Comparison of ENCODE assay signal across 8 mouse cellular contexts in the genomic region with DNA sequence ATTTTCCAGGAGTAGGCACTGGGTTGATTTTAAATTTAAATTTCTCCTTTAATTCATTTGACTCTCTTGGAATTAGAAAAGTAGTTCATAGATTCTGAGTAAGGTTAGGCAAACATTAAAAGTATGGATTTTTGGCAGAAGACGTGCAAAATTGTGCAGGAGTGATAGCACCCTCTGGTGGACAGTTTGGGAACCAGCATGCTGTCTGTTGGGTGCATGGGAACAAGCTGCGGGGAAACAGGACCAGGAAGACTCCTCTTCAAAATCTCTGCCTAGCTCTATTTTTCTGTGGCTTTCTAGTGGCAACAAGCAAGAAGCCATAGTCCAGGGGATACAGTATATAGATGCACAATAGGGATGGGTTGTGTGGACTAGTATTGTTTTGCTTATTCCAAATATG. TPM values are rescaled to one million over a fixed set of nuclear protein-coding genes. Genes with fewer than 3 reads are reported as not detected.
DNase-seq lines count a peak whose midpoint lies in the region; ATAC-seq and TF ChIP-seq lines count a peak whose summit lies in the region.

No protein-coding gene starts in this region.

- H3K4me1 ChIP-seq in kidney, postnatal 0 days (replicated peaks; ENCODE audit: insufficient read depth, low read length) = peaks cover 8% of the 10 kb centered on the region
- H3K4me1 ChIP-seq in liver, postnatal 0 days (ENCODE audit: insufficient read depth) = peaks cover 15% of the 10 kb centered on the region

- no peaks in the 10 kb centered on the region for H3K9me3 ChIP-seq in kidney, postnatal 0 days (replicated peaks; ENCODE audit: low read length)
- H3K9me3 ChIP-seq in liver, postnatal 0 days (ENCODE audit: low read length) = no peaks in the 10 kb centered on the region

- no peak for TF ChIP-seq EP300 in liver, postnatal 0 days (IDR thresholded peaks at IDR 0.05; ENCODE audit: low read depth)

- peak; percentile 42 to 70 for DNase-seq in urinary bladder, adult 18-20 months (ENCODE audit: low spot score in 2 of 2)
- DNase-seq in urinary bladder, adult 2 months (ENCODE audit: low spot score) = no peak
- peak; percentile 33 to 52 for DNase-seq in adrenal gland, postnatal 4 days (ENCODE audit: low spot score in 2 of 2)
- DNase-seq in fibroblast of lung, adult 2 months (ENCODE audit: low read depth) = peak; percentile 44
- DNase-seq in kidney, postnatal 0 days (ENCODE audit: low spot score) = peak; percentile 84
- peak; percentile 78 for DNase-seq in liver, postnatal 0 days
- DNase-seq in right cerebral cortex, postnatal 10 days (ENCODE audit: low spot score in 2 of 2) = peak; percentile 80 to 87
- DNase-seq in urinary bladder, postnatal 25 days (ENCODE audit: low spot score) = peak; percentile 69

- H3K4me3 ChIP-seq in kidney, postnatal 0 days (replicated peaks; ENCODE audit: low read depth, low read length) = no peak overlapping the region
- H3K4me3 ChIP-seq in liver, postnatal 0 days (ENCODE audit: low read depth, low read length) = no peak overlapping the region

- no peak for ATAC-seq in kidney, postnatal 0 days (replicated peaks; ENCODE audit: low FRiP score, low read depth)
- ATAC-seq in liver, postnatal 0 days = no peak

- no peak overlapping the region for H3K9ac ChIP-seq in kidney, postnatal 0 days (ENCODE audit: low read depth, low read length)
- H3K9ac ChIP-seq in liver, postnatal 0 days (replicated peaks) = no peak overlapping the region

- 5% methylated on average over 2 of the region's 2 CpGs for WGBS in kidney, postnatal 0 days
- WGBS in liver, postnatal 0 days (ENCODE audit: insufficient replicate concordance) = 3% methylated on average over 2 of the region's 2 CpGs

- peak; percentile 95 for TF ChIP-seq CTCF in kidney, postnatal 0 days (IDR thresholded peaks at IDR 0.05; ENCODE audit: low read depth)
- TF ChIP-seq CTCF in liver, postnatal 0 days (IDR thresholded peaks at IDR 0.05; ENCODE audit: low read depth) = peak; percentile 95

- no peaks in the 10 kb centered on the region for H3K36me3 ChIP-seq in kidney, postnatal 0 days (ENCODE audit: insufficient read depth, low read length)
- no peaks in the 10 kb centered on the region for H3K36me3 ChIP-seq in liver, postnatal 0 days (replicated peaks; ENCODE audit: insufficient read depth, low read length)

- H3K4me2 ChIP-seq in kidney, postnatal 0 days (ENCODE audit: low read length) = no peak overlapping the region
- no peak overlapping the region for H3K4me2 ChIP-seq in liver, postnatal 0 days (ENCODE audit: low read depth, low read length)

- no peaks in the 10 kb centered on the region for H3K27me3 ChIP-seq in kidney, postnatal 0 days (ENCODE audit: insufficient read depth, low read length)
- H3K27me3 ChIP-seq in liver, postnatal 0 days (ENCODE audit: insufficient read depth, low read length) = no peaks in the 10 kb centered on the region

- no peak overlapping the region for H3K27ac ChIP-seq in kidney, postnatal 0 days
- H3K27ac ChIP-seq in liver, postnatal 0 days (ENCODE audit: low read depth) = no peak overlapping the region

RNA-seq across cellular contexts. Expression of a gene that starts 3.3 kb away (rescaled TPM):
- not detected in 2 replicates for polyA plus RNA-seq in urinary bladder, adult 2 months (2012; rRNA removed)
- 1 to 10 TPM; 1.1 to 3.1 TPM for total RNA-seq in adrenal gland, postnatal 4 days (2021)
- 18.7 and 23.5 TPM in 2 replicates for polyA plus RNA-seq in kidney, postnatal 0 days (2015; fragmentation: Nextera tagmentation; extraction: Ambion mirVana)
- 17.6 and 17.7 TPM in 2 replicates for polyA plus RNA-seq in liver, postnatal 0 days (2015; fragmentation: Nextera tagmentation; extraction: Ambion mirVana)

RNA-seq across cellular contexts. Expression of a gene that starts 4.8 kb away (rescaled TPM):
- polyA plus RNA-seq in urinary bladder, adult 2 months (2012; rRNA removed) = 10.2 and 10.8 TPM in 2 replicates
- 10 to 100 TPM; 19.4 to 20.9 TPM for total RNA-seq in adrenal gland, postnatal 4 days (2021)
- 14.0 and 14.1 TPM in 2 replicates for polyA plus RNA-seq in kidney, postnatal 0 days (2015; fragmentation: Nextera tagmentation; extraction: Ambion mirVana)
- 12.5 and 13.8 TPM in 2 replicates for polyA plus RNA-seq in liver, postnatal 0 days (2015; fragmentation: Nextera tagmentation; extraction: Ambion mirVana)

RNA-seq across cellular contexts. Expression of a gene that starts 12.8 kb away (rescaled TPM):
- polyA plus RNA-seq in urinary bladder, adult 2 months (2012; rRNA removed) = 101 and 130 TPM in 2 replicates
- 10 to 100 TPM; 27.4 to 29.8 TPM for total RNA-seq in adrenal gland, postnatal 4 days (2021)
- polyA plus RNA-seq in kidney, postnatal 0 days (2015; fragmentation: Nextera tagmentation; extraction: Ambion mirVana) = 18.9 and 20.6 TPM in 2 replicates
- 6.4 and 6.8 TPM in 2 replicates for polyA plus RNA-seq in liver, postnatal 0 days (2015; fragmentation: Nextera tagmentation; extraction: Ambion mirVana)

RNA-seq across cellular contexts. Expression of a gene that starts 35.2 kb away (rescaled TPM):
- polyA plus RNA-seq in urinary bladder, adult 2 months (2012; rRNA removed) = 46.3 and 49.5 TPM in 2 replicates
- total RNA-seq in adrenal gland, postnatal 4 days (2021) = 10 to 100 TPM; 48.1 to 55.9 TPM
- 102 TPM in 2 replicates for polyA plus RNA-seq in kidney, postnatal 0 days (2015; fragmentation: Nextera tagmentation; extraction: Ambion mirVana)
- polyA plus RNA-seq in liver, postnatal 0 days (2015; fragmentation: Nextera tagmentation; extraction: Ambion mirVana) = 16.0 and 16.2 TPM in 2 replicates

RNA-seq across cellular contexts. Expression of a gene that starts 56.3 kb away (rescaled TPM):
- 0.06 and 0.15 TPM in 2 replicates for polyA plus RNA-seq in urinary bladder, adult 2 months (2012; rRNA removed)
- total RNA-seq in adrenal gland, postnatal 4 days (2021) = 1 to 10 TPM; 3.1 to 4.3 TPM
- polyA plus RNA-seq in kidney, postnatal 0 days (2015; fragmentation: Nextera tagmentation; extraction: Ambion mirVana) = 0.40 and 0.54 TPM in 2 replicates
- 0.06 TPM in 1 of 2 replicates, not detected in the other for polyA plus RNA-seq in liver, postnatal 0 days (2015; fragmentation: Nextera tagmentation; extraction: Ambion mirVana)

Comparison
In these comparisons a context has a peak if more than half of its experiments do, and no peak if none do; other contexts are left out.
1. RNA of a gene that starts 3.3 kb away (polyA plus RNA-seq): 18.7 to 23.5 TPM in kidney, postnatal 0 days and 17.6 to 17.7 TPM in liver, postnatal 0 days; not detected in urinary bladder, adult 2 months; every median in the first group is over 10 times any median in the second.